Mouse (Mus musculus) gastrocnemius, postnatal 36 days (tissue): ENCODE measurements around the gene Tnfsfm13. TPM values are rescaled to one million over a fixed set of nuclear protein-coding genes. Genes with fewer than 3 reads are reported as not detected.
A peak's percentile ranks its signal among the peaks of the same experiment; 100 is the strongest.

Experiments
- DNase-seq, 2 experiments: peaks; one replicate each; pipeline ENCODE4 v3.0.0; 2022
- intact Hi-C: fragments of 180-260 bp; cut with DNase I; formaldehyde crosslinking; loops from one replicate; pipeline ENCODE4 v1.15.1; 2025
- microRNA-seq, 2 experiments: library from miRNA; unstranded; fragments of <30 nt; microRNA quantifications; one replicate each; pipeline ENCODE4 v1.2.0; 2021
- total RNA-seq, 2 experiments: library from RNA; stranded (reverse); gene quantifications; 2 replicates each; pipeline ENCODE4 v1.2.3; 2021

The Tnfsfm13 gene
- total RNA-seq, 2 experiments from 2014 or later: 1.3 to 1.5 TPM

DNA sequence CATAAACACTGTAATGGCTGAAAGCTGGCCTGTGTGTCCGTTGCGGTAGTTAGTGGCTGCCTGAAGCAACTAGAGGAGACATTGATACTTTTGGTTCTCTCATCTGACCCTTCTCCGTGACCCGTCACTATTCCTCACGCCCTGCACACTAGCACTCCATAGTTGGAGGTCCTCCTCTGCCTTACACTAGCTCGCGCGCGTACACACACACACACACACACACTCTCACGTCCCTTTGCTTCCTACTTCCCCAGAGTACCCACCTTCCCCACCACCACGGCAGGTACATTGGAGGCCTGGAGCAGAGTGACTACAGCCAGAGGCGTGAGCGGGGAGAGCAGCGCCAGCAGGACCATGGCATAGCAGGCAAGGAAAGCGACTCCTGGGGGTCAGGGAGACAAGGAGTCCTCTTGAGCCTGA is 38.4 kb downstream of the Tnfsfm13 start:
- DNase-seq: no peak
- intact Hi-C loops: loop anchor here (2.0 to 10.0 kb wide), 2 partner anchors 27 to 217 kb away; partner anchors contain the start of gene Tmem95

DNA sequence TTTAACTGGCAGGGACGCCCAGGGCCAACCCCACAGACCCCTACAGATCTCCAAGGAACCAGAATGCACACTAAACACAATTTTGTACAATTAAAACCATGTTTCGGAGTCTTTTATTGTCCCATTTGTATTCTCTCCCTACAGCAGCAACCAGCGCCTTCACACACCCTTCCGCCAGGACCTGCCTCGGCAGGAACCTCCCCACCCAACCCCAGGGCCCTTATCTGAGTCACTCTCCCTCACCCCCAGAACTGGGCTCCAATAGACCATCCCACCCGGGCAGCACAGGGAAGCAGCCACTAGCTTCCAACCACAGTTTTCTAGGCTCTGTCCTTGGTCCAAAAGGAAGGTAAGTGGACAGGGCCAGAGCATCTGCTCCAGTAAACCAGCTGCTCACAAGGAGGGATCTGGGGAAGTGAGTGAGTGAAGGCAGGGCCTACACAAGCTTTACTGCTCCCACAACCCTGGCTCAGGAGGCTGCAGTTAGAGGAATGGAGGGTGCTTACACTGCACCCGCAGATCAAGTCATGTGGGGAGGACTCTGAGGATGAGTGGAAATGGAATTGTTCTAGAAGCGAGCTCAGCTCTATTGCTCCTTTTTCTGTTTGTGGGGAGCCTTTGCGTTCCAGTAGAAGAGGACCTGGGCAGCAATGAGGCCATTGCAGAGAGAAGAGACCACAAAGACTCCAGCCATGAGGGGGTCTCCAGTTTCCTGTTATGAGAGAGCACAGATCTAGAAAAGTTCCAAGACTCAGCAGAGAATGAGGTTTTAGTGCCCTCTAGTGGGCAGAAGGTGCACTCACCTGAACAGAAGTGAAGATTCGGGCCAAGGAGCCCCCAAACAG is 39.1 kb downstream of the Tnfsfm13 start:
- no peak for DNase-seq

GRCm38 (mm10) chr11:69656065-69656455 is 39.8 kb downstream of the Tnfsfm13 start:
- no peak for DNase-seq
- intact Hi-C loops: loop anchor here (2.0 to 10.0 kb wide), 2 partner anchors 25 to 219 kb away; partner anchors contain the start of gene Tmem95

More for the DNA sequence above, 39.1 kb downstream of the Tnfsfm13 start:
- intact Hi-C loops: loop anchor here (2.0 to 10.0 kb wide), 2 partner anchors 26 to 218 kb away; partner anchors contain the start of gene Tmem95

- intact Hi-C loops: loop anchor here (2.0 to 10.0 kb wide), 2 partner anchors 25 to 219 kb away; partner anchors contain the start of gene Tmem95
- DNase-seq: peak; percentile 39 to 54
These were observed 40.4 kb downstream of the Tnfsfm13 start, which contains the start of gene Sox15 for GRCm38 (mm10) chr11:69655264-69656064. Sox15 (plus strand) TSS chr11:69655314.

DNA sequence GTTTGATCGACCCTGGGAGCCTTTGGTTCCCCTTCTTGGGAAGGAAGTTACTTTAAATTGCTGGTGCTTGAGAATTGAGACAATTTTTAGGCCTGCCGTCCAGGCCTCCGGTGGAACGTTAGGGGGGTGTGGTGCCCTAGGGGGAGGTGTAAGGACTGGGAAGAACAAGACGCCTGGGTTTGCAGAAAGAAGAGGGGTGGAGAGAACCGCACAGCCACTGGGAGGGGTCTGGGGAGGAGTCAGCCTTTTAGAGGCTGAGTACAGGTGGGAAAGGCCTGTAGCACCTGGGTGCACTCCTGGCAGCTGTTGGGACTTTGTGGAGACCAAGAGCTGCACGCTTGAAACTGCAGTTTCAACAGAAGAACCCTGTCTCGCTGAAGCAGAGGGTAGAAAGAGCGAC is 41.1 kb downstream of the Tnfsfm13 start:
- intact Hi-C loops: loop anchor here (10.0 kb wide), 1 partner anchor 220 kb away; the partner anchor contains the start of gene Tmem95
- DNase-seq: no peak

GRCm38 (mm10) chr11:69653399-69653798 is 42.5 kb downstream of the Tnfsfm13 start:
- intact Hi-C loops: loop anchor here (10.0 kb wide), 1 partner anchor 221 kb away; the partner anchor contains the start of gene Tmem95
- no peak for DNase-seq

DNA sequence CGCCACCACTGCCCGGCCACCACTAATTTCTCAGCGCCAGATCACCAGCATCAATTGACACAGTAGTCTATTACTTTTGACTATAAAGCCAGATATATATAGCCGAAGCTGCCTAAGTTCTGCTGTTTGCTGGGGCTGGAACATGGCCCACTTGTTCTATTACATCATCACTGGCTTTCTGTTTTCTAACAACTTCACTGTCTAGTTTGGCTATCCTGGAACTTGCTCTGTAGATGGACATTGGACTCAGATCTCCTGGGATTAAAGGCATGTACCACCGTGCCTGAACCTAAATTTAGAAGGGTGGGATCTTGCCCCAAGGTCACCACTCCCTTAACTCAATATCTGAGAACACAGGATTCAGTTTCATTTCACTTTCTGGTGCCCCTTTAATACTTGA is 50.0 kb downstream of the Tnfsfm13 start:
- intact Hi-C loops: no loop called here
- DNase-seq: no peak

DNA sequence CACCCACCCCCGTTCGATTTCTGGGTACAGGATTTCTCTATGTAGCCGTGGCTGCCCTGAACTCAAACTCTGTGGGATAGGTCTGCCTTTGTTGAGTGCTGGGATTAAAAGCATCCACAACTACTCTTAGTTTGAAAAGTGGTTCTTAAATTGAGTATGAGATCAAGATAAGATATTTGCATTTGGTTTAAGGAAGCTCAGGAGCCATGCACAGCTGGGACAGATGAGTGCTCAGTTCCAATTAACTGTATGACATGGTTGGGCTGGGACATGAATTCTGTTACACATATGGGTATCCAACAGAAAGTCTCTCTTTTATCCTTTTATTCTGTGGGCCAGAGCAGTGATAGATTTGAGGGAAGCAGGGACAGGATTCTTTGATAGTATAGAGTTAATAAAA is 60.4 kb downstream of the Tnfsfm13 start:
- intact Hi-C loops: no loop called here

GRCm38 (mm10) chr11:69633128-69633866 is 62.6 kb downstream of the Tnfsfm13 start:
- intact Hi-C loops: no loop called here
- peak in 1 of 2 experiments; percentile 60 for DNase-seq

More for the DNA sequence above, 60.4 kb downstream of the Tnfsfm13 start:
- DNase-seq: no peak

Small RNA genes lying within 50 kb of the gene (microRNA-seq; reads per million reads assigned to microRNA genes)
- gene Mir1934 (1.4 to 3.0 reads per million in 2 experiments), gene Mir467f (0 reads per million in 2 experiments)

Other genes with a start within 250 kb of the Tnfsfm13 start
- under 1 TPM; 0.13 to 0.27 TPM for gene Dnah2, start 147.0 kb downstream of the Tnfsfm13 start, total RNA-seq
- gene Efnb3, start 135.9 kb downstream of the Tnfsfm13 start, total RNA-seq: under 1 TPM; 0.23 to 0.62 TPM
- gene Wrap53, start 115.8 kb downstream of the Tnfsfm13 start, total RNA-seq: 1 to 10 TPM; 2.6 to 2.8 TPM
- 10 to 100 TPM; 10.7 to 15.8 TPM for gene Trp53, start 115.7 kb downstream of the Tnfsfm13 start, total RNA-seq
- gene Atp1b2, start 90.2 kb downstream of the Tnfsfm13 start, total RNA-seq: 100 to 1,000 TPM; 380 to 461 TPM
- not detected for gene Shbg, start 78.2 kb downstream of the Tnfsfm13 start, total RNA-seq
- 1 to 10 TPM; 3.0 to 3.2 TPM for gene Sat2, start 74.1 kb downstream of the Tnfsfm13 start, total RNA-seq
- 10 to 100 TPM; 77.7 to 91.9 TPM for gene Fxr2, start 63.1 kb downstream of the Tnfsfm13 start, total RNA-seq
- not detected for gene Sox15, start 40.8 kb downstream of the Tnfsfm13 start, total RNA-seq
- gene Mpdu1, start 33.5 kb downstream of the Tnfsfm13 start, total RNA-seq: 1 to 10 TPM; 8.0 to 8.3 TPM
- 1 to 10 TPM; 2.6 to 3.2 TPM for gene Cd68, start 29.9 kb downstream of the Tnfsfm13 start, total RNA-seq
- 100 to 1,000 TPM in 1 of 2 experiments, 10 to 100 TPM in 1; 74.1 to 103 TPM for gene Eif4a1, start 23.7 kb downstream of the Tnfsfm13 start, total RNA-seq
- gene Senp3, start 14.0 kb downstream of the Tnfsfm13 start, total RNA-seq: 10 to 100 TPM; 22.7 TPM
- under 1 TPM; 0.39 to 0.92 TPM for gene Tnfsf13, start 10.3 kb downstream of the Tnfsfm13 start, total RNA-seq
- 10 to 100 TPM in 1 of 2 experiments, 1 to 10 TPM in 1; 8.6 to 10.4 TPM for gene Tnfsf12, start 249 bp downstream of the Tnfsfm13 start, total RNA-seq
- 10 to 100 TPM; 28.7 to 29.2 TPM for gene Polr2a, start 62.5 kb upstream of the Tnfsfm13 start, total RNA-seq
- not detected for gene Slc35g3, start 65.9 kb upstream of the Tnfsfm13 start, total RNA-seq
- gene Zbtb4, start 69.8 kb upstream of the Tnfsfm13 start, total RNA-seq: 10 to 100 TPM; 24.3 to 26.2 TPM
- gene Chrnb1, start 99.8 kb upstream of the Tnfsfm13 start, total RNA-seq: 10 to 100 TPM; 29.2 to 33.1 TPM
- gene Fgf11, start 105.8 kb upstream of the Tnfsfm13 start, total RNA-seq: 1 to 10 TPM; 4.6 to 4.8 TPM
- gene Tmem102, start 109.5 kb upstream of the Tnfsfm13 start, total RNA-seq: under 1 TPM; 0.12 to 0.20 TPM
- gene Gm39566, start 119.2 kb upstream of the Tnfsfm13 start, total RNA-seq: not detected
- not detected for gene Spem2, start 122.4 kb upstream of the Tnfsfm13 start, total RNA-seq
- not detected for gene Spem1, start 126.1 kb upstream of the Tnfsfm13 start, total RNA-seq
- 1 to 10 TPM; 2.4 to 2.9 TPM for gene Nlgn2, start 141.7 kb upstream of the Tnfsfm13 start, total RNA-seq
- 100 to 1,000 TPM; 104 to 140 TPM for gene Tmem256, start 142.4 kb upstream of the Tnfsfm13 start, total RNA-seq
- 10 to 100 TPM; 10.6 to 11.2 TPM for gene Plscr3, start 150.3 kb upstream of the Tnfsfm13 start, total RNA-seq
- gene Tnk1, start 162.6 kb upstream of the Tnfsfm13 start, total RNA-seq: not detected
- gene Tmem95, start 181.9 kb upstream of the Tnfsfm13 start, total RNA-seq: not detected
- 1 to 10 TPM; 1.3 to 1.5 TPM for gene Kctd11, start 185.3 kb upstream of the Tnfsfm13 start, total RNA-seq
- 1 to 10 TPM in 1 of 2 experiments, under 1 TPM in 1; 0.27 to 1.1 TPM for gene Acap1, start 199.4 kb upstream of the Tnfsfm13 start, total RNA-seq
- gene 2810408A11Rik, start 204.9 kb upstream of the Tnfsfm13 start, total RNA-seq: under 1 TPM in 1 of 2 experiments, not detected in 1; 0.59 TPM
- gene Neurl4, start 205.0 kb upstream of the Tnfsfm13 start, total RNA-seq: 10 to 100 TPM; 22.9 to 23.1 TPM
- 10 to 100 TPM; 33.9 to 42.5 TPM for gene Gps2, start 217.8 kb upstream of the Tnfsfm13 start, total RNA-seq
- 100 to 1,000 TPM; 402 to 432 TPM for gene Eif5a, start 225.9 kb upstream of the Tnfsfm13 start, total RNA-seq
- 10 to 100 TPM in 1 of 2 experiments, 1 to 10 TPM in 1; 5.4 to 10.6 TPM for gene Ybx2, start 239.7 kb upstream of the Tnfsfm13 start, total RNA-seq